Mouse (Mus musculus) testis, adult 10 weeks (tissue): Measurements from ENCODE around the gene Ddx41. TPM values are rescaled to one million over a fixed set of nuclear protein-coding genes. Genes with fewer than 3 reads are reported as not detected.

Experiments
- polyA plus RNA-seq: library from polyadenylated mRNA; stranded (reverse); fragments of 350-450 nt; fragmentation: Illumina TruSeq; extraction: RNeasy Lipid Tissue Mini Kit (QIAGEN cat#74804); gene quantifications from one replicate; pipeline ENCODE4 v1.2.3, GENCODE M21; 2014; ENCODE audit warnings: low read depth, low replicate concordance

The Ddx41 gene
- polyA plus RNA-seq = 3.1 TPM

DNA sequence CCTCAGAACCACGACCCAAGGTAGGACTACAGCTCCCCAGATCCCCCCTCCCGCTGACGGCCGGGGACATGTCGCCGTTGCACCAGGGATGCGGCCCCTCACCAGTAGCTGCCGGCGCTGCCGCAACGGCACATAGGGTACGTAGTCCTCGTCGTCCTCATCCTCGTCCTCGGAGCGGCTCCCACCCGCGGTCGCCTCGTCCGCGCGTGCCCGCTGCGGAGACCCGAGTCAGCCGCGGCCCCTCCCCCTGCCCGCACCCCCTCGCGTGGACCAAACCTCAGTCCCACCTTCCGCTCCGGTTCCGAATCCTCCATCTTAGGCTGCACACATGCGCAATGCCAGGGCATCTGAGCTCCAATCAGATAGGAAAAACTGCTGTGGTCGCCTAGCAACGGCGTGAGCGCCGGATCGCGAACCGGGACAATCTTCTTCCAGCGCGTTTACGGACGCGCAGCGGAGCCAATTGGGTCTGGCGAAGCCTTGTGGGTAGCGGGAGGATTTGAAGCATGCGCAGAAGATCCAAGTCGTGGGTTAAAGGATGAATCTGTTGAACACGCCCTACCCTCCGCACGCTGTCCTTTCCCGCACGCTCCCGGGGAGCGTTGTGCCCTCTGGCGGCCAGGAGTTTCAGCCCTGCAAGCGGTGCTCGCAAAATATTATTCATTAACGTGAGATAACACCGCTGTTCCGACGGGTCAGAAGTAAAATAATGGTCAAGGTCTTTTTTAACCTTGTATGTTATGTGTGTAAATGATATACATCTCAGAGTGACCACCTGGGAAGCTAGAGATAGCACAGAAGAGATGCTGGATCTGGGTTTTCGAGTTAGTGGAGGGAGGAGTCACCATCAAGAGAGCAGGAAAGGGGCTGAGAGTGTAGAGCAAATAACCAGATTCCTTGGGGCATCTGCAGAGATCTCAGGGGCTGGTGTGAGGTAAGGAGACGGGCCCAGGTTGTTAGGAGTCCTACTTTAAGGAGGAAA lies at the start of gene Ddx41:
Gene Ddx41 (minus strand): TSS at position 465 of the 982 bp plus-strand sequence.

DNA sequence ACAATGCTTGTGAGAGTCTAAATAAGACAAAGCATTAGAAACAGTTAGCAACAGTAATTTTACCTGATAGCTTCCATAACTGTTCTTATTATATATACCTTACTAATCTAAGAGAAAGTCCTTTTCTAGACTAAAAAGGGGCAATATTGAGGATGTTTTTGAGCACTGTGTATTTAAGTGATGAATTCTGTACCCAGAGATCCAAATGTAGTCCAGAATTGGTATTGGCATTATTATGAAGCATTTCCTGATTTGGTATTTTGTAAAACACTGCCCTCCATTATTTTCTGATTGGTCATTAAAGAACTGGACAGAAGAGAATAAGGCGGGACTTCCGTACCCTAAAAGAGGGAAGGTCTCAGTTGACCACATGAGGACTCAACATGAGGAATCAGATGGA lies 37.0 kb upstream of the Ddx41 start, which contains the start of gene Tmed9:
Gene Tmed9 (plus strand): TSS at position 301 of the 400 bp plus-strand sequence.

DNA sequence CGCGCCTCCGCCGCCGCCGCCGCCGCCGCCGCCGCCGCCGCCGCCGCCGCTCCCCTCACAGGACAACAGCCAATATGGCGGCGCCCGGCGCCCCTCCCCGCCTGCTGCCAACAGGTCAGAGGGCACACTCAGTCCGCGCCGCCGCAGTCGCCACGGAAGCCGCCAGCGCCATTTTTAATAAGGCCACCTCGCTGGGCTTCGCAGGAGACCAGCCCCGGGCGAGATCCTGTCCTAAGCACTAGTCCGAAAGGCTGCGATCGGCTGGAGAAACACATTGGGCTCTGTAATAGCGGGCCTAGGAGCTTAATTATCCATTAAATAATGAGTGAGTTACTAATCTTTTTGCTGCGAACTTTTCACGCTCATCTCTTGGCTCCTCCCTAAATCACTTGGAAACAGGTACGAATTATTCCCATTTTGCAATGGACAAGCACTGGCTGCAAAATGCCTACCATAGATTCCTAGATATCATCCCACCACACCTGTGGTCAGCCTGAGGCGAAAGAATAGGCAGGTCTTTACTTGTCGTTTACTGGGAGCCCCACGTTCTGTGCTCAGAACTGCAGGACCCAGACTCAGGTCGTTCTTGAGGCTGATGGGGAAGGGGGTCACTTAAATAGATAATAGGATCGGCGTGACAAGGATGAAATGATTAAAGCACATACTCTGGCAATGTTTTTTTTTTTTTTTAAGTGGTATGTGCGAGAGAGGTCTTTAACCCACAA lies 34.7 kb upstream of the Ddx41 start, which contains the start of gene Fam193b:
Gene Fam193b (minus strand): TSS at position 94 of the 725 bp plus-strand sequence.

DNA sequence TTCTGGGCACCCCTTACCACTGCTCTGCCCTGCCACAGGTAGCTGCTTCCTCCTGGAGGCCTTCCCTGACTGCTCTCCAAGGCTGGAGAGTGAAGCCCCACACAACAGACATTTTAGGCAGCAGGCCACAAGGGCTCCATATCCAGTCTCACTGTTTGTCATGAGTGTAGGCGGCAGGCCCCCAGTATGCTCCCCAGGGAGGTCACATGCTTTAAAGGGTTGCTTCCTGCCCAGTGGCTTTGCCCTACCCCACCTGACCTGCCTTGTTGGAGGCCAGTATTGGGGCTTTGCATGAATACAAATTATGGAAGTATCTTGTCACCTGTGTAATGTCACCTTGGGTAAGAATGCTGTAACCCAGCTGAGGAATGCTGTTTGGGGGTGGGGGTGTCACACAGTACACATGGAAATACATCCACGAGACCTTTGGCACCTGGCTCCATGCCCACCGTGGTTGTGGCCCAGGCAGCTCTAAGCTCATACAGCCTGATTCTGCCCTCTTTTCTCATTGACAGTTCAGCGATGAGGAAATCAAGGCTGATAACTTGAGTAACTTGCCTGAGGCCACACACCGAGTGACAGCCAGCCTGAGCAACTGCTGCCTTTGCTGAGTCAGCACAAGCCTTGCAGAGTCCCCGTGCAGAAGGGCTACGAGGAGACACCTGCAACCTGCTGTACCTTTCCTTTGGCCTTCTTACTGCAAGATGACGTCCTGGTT lies 7.1 kb downstream of the Ddx41 start, which contains the start of gene Dok3:
Gene Dok3 (minus strand): TSS at position 99 of the 718 bp plus-strand sequence.

DNA sequence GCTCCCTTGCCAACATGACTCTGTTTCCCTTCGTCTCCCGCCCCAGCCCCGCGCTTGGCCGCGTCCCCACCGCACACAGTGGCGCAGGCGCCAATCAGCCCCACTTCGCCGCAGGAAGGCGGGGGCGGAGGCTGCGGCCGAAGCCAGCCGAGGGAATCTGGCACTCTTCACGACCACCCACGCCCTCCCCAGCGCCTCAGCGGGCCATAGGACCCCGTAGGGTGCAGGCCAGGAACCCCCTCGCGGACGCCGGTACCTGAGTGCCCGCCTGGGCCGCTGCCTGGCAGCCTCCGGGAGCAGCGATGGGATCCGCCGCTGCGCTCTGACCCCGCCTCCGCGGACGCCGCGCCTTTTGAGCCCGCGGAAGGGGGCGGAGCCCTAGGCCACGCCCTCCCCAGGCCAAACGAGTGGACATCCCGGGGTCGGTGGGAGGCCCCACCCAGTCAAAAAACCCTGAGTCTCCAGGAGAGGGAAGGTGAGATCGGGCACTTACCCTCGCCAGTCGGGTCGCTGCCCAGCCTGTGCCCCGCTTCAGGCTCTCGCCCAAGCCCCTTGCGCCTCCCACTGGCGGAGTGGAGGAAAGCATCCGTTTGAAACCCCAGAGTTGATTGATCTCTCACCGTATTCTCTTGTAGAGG lies 23.2 kb downstream of the Ddx41 start, which contains the start of gene Pdlim7:
Gene Pdlim7 (minus strand): TSS at position 566 of the 638 bp plus-strand sequence.

DNA sequence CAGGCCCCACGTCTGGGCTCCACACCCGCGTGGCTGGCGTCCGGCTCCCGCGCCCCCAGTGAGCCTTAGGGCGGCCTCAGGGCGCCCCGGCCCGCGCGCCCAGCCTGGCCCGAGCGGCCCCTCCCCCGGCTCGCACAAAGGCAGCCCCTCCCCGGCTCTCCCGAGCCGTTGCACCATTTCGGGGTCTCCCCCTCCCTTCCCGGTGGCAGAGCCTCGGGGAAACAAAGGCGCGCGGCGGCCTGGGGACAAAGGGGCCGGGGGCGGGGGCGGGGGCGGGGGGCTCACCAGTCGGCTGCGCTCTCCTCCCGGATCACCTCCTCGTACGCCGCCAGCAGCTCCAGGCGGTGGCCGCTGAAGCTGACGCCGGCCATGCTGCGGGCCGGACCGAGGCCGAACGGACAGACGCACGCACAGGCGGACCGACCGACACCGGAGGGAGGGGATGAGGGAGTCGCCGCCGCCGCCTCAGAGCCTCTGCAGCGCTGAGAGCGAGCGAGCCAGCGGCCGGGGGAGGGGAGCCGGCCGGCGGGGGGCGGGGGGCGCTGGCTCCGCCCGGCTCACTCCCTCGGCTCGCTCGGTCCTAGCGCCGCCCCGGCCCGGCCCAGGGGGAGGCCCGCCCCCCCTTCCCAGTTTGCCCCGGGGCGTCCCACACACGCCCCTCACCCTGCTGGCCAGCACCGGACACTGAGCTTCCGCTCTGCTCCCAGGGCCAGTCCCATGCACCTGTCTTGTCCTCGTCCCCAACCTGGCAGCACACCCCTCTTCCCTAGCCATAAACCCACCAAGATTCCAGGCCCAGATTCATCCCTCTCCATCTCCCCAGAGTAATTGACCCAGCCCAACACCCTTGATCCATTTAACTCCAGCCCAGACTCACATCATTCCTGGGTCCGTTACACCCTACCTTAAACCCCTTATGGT lies 48.6 kb downstream of the Ddx41 start, which contains the start of gene Dbn1:
Gene Dbn1 (minus strand): TSS at position 534 of the 921 bp plus-strand sequence.

Other genes starting within 250 kb of the Ddx41 start
- gene Prelid1, start 216.2 kb downstream of the Ddx41 start, polyA plus RNA-seq = 1.8 TPM
- 5.3 TPM for gene Rab24, start 214.7 kb downstream of the Ddx41 start, polyA plus RNA-seq
- not detected for gene Mxd3, start 206.8 kb downstream of the Ddx41 start, polyA plus RNA-seq
- 5.4 TPM for gene Lman2, start 173.9 kb downstream of the Ddx41 start, polyA plus RNA-seq
- not detected for gene Rgs14, start 166.9 kb downstream of the Ddx41 start, polyA plus RNA-seq
- gene Slc34a1, start 138.5 kb downstream of the Ddx41 start, polyA plus RNA-seq = not detected
- gene Pfn3, start 121.4 kb downstream of the Ddx41 start, polyA plus RNA-seq = 0.50 TPM
- not detected for gene F12, start 109.9 kb downstream of the Ddx41 start, polyA plus RNA-seq
- 1.5 TPM for gene Grk6, start 91.6 kb downstream of the Ddx41 start, polyA plus RNA-seq
- gene Prr7, start 72.4 kb downstream of the Ddx41 start, polyA plus RNA-seq = not detected
- gene Dbn1, start 48.5 kb downstream of the Ddx41 start, polyA plus RNA-seq = 1.4 TPM
- 0.13 TPM for gene Pdlim7, start 23.0 kb downstream of the Ddx41 start, polyA plus RNA-seq
- not detected for gene Dok3, start 7.4 kb downstream of the Ddx41 start, polyA plus RNA-seq
- 2.9 TPM for gene Fam193b, start 34.5 kb upstream of the Ddx41 start, polyA plus RNA-seq
- gene Tmed9, start 37.1 kb upstream of the Ddx41 start, polyA plus RNA-seq = 17.2 TPM
- 2.7 TPM for gene B4galt7, start 63.2 kb upstream of the Ddx41 start, polyA plus RNA-seq
- gene Caml, start 86.3 kb upstream of the Ddx41 start, polyA plus RNA-seq = 38.8 TPM
- 99.2 TPM for gene Ddx46, start 98.4 kb upstream of the Ddx41 start, polyA plus RNA-seq
- 19.5 TPM for gene B230219D22Rik, start 156.5 kb upstream of the Ddx41 start, polyA plus RNA-seq
- 17.8 TPM for gene Txndc15, start 178.0 kb upstream of the Ddx41 start, polyA plus RNA-seq
- gene Pcbd2, start 190.7 kb upstream of the Ddx41 start, polyA plus RNA-seq = 3.3 TPM
- 130 TPM for gene Catsper3, start 247.9 kb upstream of the Ddx41 start, polyA plus RNA-seq